Mouse (Mus musculus) embryonic facial prominence, embryonic 13.5 days (tissue): Measurements from ENCODE around the gene Sidt1. TPM values are rescaled to one million over a fixed set of nuclear protein-coding genes. Genes with fewer than 3 reads are reported as not detected.
A peak's percentile ranks its signal among the peaks of the same experiment; 100 is the strongest.

Experiments used
- ATAC-seq: fragments of 200-750 bp; cut with Nextera tagmentation; 2 replicates; pipeline ENCODE4 v1.8.0; 2017; ENCODE audit warnings: low read depth; ENCODE audit not compliant: insufficient number of reproducible peaks, insufficient read depth, low FRiP score, low TSS enrichment
- H3K27ac ChIP-seq: fragments of 300-500 bp; sonication (generic); 2 replicates; pipeline ENCODE4 v1.5.1; 2015; ENCODE audit warnings: moderate library complexity, mild to moderate bottlenecking, inconsistent platforms
- H3K27me3 ChIP-seq: fragments of 300-500 bp; sonication (generic); 2 replicates; pipeline ENCODE4 v1.6.1; 2015; ENCODE audit warnings: mild to moderate bottlenecking, inconsistent platforms
- H3K36me3 ChIP-seq: fragments of 300-500 bp; sonication (generic); 2 replicates; pipeline ENCODE4 v1.6.1; 2015; ENCODE audit warnings: mild to moderate bottlenecking, inconsistent platforms
- H3K4me1 ChIP-seq: fragments of 300-500 bp; sonication (generic); 2 replicates; pipeline ENCODE4 v1.6.1; 2015; ENCODE audit warnings: inconsistent platforms
- H3K4me2 ChIP-seq: fragments of 300-500 bp; sonication (generic); 2 replicates; pipeline ENCODE4 v1.6.1; 2015; ENCODE audit warnings: moderate library complexity, mild to moderate bottlenecking, inconsistent platforms
- H3K4me3 ChIP-seq: fragments of 300-500 bp; sonication (generic); 2 replicates; pipeline ENCODE4 v1.5.1; 2015; ENCODE audit warnings: mild to moderate bottlenecking, inconsistent platforms
- H3K9ac ChIP-seq: fragments of 300-500 bp; sonication (generic); 2 replicates; pipeline ENCODE4 v1.6.1; 2015; ENCODE audit warnings: mild to moderate bottlenecking, inconsistent platforms
- H3K9me3 ChIP-seq: fragments of 300-500 bp; sonication (generic); 2 replicates; pipeline ENCODE4 v1.6.1; 2016; ENCODE audit warnings: inconsistent platforms
- WGBS: fragments of 180-500 bp; shearing (Covaris S2); methylation state at CpG from one replicate; pipeline ENCODE4 v1.1.7; 2015; ENCODE audit warnings: mixed read lengths; 5-methylcytosine and 5-hydroxymethylcytosine counted together
- polyA plus RNA-seq: library from polyadenylated mRNA; unstranded; fragments of >200 nt; fragmentation: Nextera tagmentation; extraction: Ambion mirVana; gene quantifications from 2 replicates; pipeline ENCODE4 v1.2.1, GENCODE M21; 2015

Sidt1 gene
- polyA plus RNA-seq, 1 experiment from 2014 or later = 0.53 TPM

DNA sequence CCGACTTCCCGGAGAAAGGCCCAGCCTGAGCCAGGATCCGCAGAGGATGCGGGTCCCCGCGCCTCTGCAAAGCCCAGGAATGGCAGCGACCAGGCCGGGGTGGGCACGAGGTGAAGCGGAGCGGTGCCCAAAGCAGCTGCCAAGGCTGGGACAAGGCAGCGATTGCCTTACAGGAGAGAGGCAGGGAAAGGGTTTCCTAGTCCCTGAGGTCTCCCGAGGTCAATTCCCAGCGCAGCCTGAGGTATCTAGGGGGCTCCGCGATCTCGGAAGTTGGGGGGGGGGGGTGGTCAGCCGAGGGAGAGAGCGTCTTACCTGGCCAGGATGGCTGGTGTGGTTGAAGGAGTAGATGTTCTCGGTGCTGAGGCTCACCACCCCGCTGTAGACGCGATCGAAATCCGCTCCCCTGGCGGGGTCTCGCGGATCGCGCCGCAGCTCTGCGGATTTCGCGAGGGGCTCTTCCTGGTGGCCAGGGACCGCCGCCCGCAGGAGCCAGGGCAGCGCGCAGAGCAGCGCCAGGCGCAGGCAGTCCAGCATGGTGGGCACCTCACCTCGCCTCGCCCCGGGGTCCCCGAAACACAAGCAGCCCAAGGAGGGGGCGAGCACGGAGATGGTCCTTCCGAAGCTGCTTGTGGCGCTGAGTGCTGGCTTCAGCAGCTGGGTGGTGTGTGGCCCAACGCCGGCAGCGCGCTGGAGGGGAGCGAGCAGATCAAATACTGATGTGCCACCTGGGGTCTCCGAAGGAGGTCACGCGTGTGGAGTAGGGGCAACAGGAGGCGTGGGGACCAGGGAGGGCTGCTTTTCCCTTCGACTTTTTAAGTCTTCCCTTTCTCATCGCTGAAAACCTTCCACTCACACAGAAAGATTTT is 768 bp downstream of the Sidt1 start:
- WGBS = under 1% methylated on average over 60 of the region's 60 CpGs
- H3K4me3 ChIP-seq = peak overlapping the region; percentile 60
- 0 out of 2 replicates have a peak, but pooled peaks have one; percentile 20 for ATAC-seq
- H3K9ac ChIP-seq = peak overlapping the region; percentile 77
- no peaks in the 10 kb centered on the region for H3K36me3 ChIP-seq
- peak overlapping the region; percentile 100 for H3K4me2 ChIP-seq
- no peak overlapping the region for H3K27ac ChIP-seq
- peaks cover 17% of the 10 kb centered on the region for H3K4me1 ChIP-seq
- H3K27me3 ChIP-seq = peaks cover 38% of the 10 kb centered on the region
- no peaks in the 10 kb centered on the region for H3K9me3 ChIP-seq

DNA sequence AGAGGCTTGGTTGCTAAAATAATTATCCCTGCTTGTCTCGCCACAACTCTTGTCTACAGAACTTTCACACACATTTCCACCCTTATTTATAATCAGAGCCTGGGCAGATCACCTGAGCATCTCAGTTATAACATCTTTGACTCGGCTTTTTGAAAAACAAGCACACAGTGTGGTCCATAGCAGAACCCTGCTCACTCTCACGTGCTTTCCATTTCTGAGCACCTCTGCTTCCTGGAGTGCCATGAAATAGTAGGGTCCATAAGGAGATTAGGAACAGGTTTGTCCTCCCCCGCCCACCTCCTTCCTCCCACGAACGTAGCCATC is 1.4 kb downstream of the Sidt1 start:
- no peaks in the 10 kb centered on the region for H3K36me3 ChIP-seq
- no peak overlapping the region for H3K27ac ChIP-seq
- peak overlapping the region; percentile 60 for H3K4me3 ChIP-seq
- peaks cover 38% of the 10 kb centered on the region for H3K27me3 ChIP-seq
- H3K9me3 ChIP-seq = no peaks in the 10 kb centered on the region
- WGBS = 8% methylated on average over 6 of the region's 6 CpGs
- peak overlapping the region; percentile 77 for H3K9ac ChIP-seq
- peak overlapping the region; percentile 100 for H3K4me2 ChIP-seq
- peaks cover 17% of the 10 kb centered on the region for H3K4me1 ChIP-seq
- no peak for ATAC-seq

DNA sequence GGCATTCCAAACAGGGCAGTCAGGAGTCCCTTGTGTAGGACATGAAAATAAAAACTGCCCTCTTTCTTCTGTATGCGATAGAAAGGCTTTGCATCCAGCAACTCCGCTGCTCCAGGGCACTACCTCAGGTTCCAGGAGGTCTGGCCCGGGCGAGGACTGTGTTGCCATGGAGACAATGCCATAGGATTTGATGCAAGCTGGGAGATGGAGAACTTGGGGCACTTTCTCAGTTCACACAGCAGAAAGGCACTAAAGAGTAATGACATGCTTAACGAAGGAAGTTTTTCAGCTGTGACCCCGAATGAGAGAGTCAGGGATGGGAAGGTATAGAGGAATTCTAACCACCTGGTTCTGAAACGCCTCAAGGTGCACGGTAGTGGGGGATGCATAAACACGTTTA is 1.8 kb downstream of the Sidt1 start:
- H3K4me1 ChIP-seq = peaks cover 17% of the 10 kb centered on the region
- H3K27me3 ChIP-seq = peaks cover 38% of the 10 kb centered on the region
- 17% methylated on average over 9 of the region's 9 CpGs for WGBS

DNA sequence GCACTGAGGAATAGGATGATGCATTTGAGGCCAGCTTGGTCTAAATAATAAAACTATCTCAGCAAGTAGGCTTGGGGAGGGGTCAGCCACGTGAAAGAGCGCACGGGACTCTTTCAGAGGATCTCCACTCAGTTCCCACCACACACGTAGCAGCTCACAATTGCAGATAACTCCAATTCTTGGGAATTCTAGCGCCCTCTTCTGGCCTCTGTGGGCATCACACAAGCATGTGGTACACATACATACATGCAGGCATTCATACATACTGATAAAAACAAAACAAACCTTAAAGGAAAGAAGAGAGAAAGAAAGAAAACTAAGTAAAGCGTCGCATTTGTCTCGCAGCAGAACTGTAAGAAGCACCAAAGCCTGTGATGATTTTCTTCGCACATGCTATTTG is 2.3 kb downstream of the Sidt1 start:
- no peak overlapping the region for H3K4me2 ChIP-seq
- ATAC-seq = no peak
- no peak overlapping the region for H3K4me3 ChIP-seq
- no peaks in the 10 kb centered on the region for H3K36me3 ChIP-seq
- H3K9me3 ChIP-seq = no peaks in the 10 kb centered on the region
- no peak overlapping the region for H3K27ac ChIP-seq
- peaks cover 17% of the 10 kb centered on the region for H3K4me1 ChIP-seq
- WGBS = 78% methylated on average over 9 of the region's 9 CpGs
- peaks cover 38% of the 10 kb centered on the region for H3K27me3 ChIP-seq
- no peak overlapping the region for H3K9ac ChIP-seq

More for the DNA sequence above, 1.8 kb downstream of the Sidt1 start:
- Histone ChIP-seq H3K27ac (no peak overlapping the region), H3K9me3 (no peaks in the 10 kb centered on the region), H3K36me3 (no peaks in the 10 kb centered on the region), H3K4me3 (no peak overlapping the region), H3K4me2 (peak overlapping the region; percentile 100; the same call in 1 of the 2 replicates), H3K9ac (no peak overlapping the region)
- ATAC-seq = no peak

DNA sequence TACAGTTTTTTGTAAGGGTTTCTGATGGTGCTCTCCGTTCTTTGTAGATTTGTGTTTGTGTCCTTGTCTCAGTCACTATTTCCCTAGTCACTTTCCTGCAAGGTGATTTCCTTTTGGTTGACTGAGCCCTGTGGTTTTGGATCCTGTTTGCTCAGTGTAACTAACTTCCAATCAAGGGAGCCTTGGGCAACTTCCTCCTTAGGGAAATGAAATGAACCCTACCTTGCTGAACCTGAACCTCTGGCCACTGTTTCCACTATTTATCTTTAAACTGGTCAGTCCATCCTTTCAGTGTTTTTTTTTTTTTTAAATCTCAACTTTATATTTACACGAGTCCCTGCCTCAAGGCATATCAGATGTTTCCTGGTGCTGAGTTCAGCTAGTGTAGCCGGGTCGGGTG is 4.4 kb downstream of the Sidt1 start:
- no peak overlapping the region for H3K9ac ChIP-seq
- 33% methylated on average over 4 of the region's 4 CpGs for WGBS
- no peaks in the 10 kb centered on the region for H3K9me3 ChIP-seq
- H3K4me3 ChIP-seq = no peak overlapping the region
- peaks cover 34% of the 10 kb centered on the region for H3K27me3 ChIP-seq
- H3K27ac ChIP-seq = no peak overlapping the region
- H3K4me1 ChIP-seq = peaks cover 17% of the 10 kb centered on the region
- no peaks in the 10 kb centered on the region for H3K36me3 ChIP-seq
- ATAC-seq = no peak
- H3K4me2 ChIP-seq = no peak overlapping the region

DNA sequence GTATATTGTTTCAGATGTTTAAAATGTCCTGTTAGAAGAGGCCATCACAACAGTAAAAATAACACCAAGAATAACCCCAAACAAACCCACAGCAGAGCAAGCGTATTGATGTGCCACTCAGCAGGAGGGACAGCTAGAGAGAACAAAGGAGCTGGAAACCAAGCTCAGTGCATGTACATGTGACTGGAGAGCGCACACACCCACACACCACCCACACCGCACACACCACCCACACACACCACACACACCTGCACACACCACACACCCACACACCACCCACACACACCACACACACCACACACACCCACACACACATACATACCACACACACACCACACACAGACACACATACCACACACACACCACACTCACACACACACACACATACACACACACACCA is 12.8 kb downstream of the Sidt1 start:
- ATAC-seq = no peak
- WGBS = 80% methylated on average over 3 of the region's 3 CpGs
- Histone ChIP-seq H3K9ac (no peak overlapping the region), H3K4me2 (no peak overlapping the region), H3K9me3 (no peaks in the 10 kb centered on the region), H3K27ac (no peak overlapping the region), H3K4me1 (no peaks in the 10 kb centered on the region), H3K36me3 (no peaks in the 10 kb centered on the region), H3K4me3 (no peak overlapping the region), H3K27me3 (no peaks in the 10 kb centered on the region)

DNA sequence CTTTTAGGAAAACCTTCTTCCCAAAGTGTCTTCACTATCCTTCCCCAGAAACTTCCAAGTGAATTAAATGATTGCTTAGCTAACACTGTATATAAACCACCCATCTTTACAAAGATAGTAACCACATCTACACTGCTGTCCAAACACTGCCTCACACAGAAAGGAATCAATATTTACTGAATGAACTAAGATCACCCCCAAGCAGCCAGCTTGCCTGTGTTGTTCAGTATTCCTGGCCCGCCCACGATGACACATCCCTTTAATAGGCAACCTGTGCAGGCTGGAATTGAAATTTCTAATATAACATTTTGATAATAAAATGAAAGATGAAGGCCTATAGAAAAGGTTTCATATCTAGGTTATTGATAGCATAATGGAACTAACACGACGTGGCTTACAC is 16.6 kb downstream of the Sidt1 start:
- no peaks in the 10 kb centered on the region for H3K9me3 ChIP-seq
- no peak overlapping the region for H3K4me2 ChIP-seq
- 90% methylated on average over 4 of the region's 4 CpGs for WGBS
- H3K9ac ChIP-seq = no peak overlapping the region
- H3K36me3 ChIP-seq = no peaks in the 10 kb centered on the region
- H3K4me1 ChIP-seq = no peaks in the 10 kb centered on the region
- H3K4me3 ChIP-seq = no peak overlapping the region
- no peak overlapping the region for H3K27ac ChIP-seq
- ATAC-seq = no peak
- H3K27me3 ChIP-seq = no peaks in the 10 kb centered on the region

DNA sequence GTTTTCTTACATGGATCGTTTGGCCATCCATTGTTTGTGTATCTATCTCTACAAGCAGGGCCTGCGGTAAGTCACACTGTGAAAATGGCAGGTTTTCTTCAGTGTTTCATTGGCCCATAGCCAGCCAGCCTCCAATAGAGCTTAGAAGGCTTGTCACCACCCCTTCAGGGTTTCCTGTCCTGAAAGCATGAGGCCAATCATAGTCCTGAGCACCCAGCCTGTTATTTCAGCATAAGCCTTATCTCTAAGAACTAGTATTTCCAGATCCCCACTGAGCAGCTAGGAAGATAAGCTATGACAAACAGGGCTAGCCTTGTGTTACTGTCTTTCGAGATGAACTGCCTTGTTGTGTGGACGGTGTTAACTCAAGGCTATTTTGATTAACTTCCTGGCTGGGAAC is 19.6 kb downstream of the Sidt1 start:
- no peak overlapping the region for H3K4me3 ChIP-seq
- 80% methylated on average over 4 of the region's 4 CpGs for WGBS
- H3K36me3 ChIP-seq = no peaks in the 10 kb centered on the region
- no peak overlapping the region for H3K27ac ChIP-seq
- no peak for ATAC-seq
- H3K27me3 ChIP-seq = no peaks in the 10 kb centered on the region
- no peak overlapping the region for H3K9ac ChIP-seq
- H3K4me1 ChIP-seq = no peaks in the 10 kb centered on the region
- H3K4me2 ChIP-seq = no peak overlapping the region
- no peaks in the 10 kb centered on the region for H3K9me3 ChIP-seq

DNA sequence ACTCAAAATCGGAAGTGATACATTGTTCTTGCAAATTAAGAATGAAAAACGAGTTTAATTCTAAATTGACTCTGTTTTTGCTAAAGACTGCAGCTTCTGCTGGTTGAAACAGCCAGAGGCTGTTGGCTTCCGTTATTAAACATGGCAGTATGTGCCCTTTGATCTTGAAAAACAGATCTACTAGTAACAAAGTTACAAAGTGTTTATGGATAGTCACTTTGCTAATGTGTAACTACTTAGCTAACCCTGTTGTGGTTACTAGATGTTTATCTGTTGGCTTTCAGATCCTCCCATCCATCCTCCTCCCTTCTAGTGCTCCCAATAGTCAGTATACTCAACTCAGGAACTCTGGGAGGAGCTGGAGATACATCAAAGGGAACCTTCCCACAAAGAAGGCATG is 27.4 kb downstream of the Sidt1 start:
- no peak overlapping the region for H3K27ac ChIP-seq
- H3K9ac ChIP-seq = no peak overlapping the region
- no peak overlapping the region for H3K4me3 ChIP-seq
- H3K9me3 ChIP-seq = no peaks in the 10 kb centered on the region
- H3K27me3 ChIP-seq = no peaks in the 10 kb centered on the region
- H3K4me2 ChIP-seq = no peak overlapping the region
- WGBS = 43% methylated on average over 3 of the region's 3 CpGs
- no peaks in the 10 kb centered on the region for H3K4me1 ChIP-seq
- ATAC-seq = no peak
- no peaks in the 10 kb centered on the region for H3K36me3 ChIP-seq

DNA sequence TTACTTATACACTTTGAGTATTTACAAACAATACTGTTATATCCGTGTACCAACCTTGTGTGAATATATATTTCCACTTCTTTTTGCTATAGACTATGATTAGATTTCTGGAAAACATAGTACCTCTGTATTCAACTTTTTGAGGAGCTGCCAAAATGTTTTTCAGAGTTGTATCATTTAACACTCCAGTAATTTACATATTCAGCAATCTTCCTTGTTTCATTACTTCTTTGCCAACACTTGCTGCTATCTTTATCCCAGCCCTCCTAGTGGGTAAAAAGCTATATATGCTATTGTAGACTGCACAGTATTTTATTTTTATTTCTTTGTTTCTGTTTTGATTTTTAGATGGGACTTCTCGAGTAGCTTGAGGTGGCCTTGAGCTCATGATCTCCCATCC is 29.2 kb downstream of the Sidt1 start:
- no peaks in the 10 kb centered on the region for H3K36me3 ChIP-seq
- H3K4me2 ChIP-seq = no peak overlapping the region
- ATAC-seq = no peak
- H3K4me3 ChIP-seq = no peak overlapping the region
- H3K9me3 ChIP-seq = peaks cover 3% of the 10 kb centered on the region; the same call in 1 of the 2 replicates
- H3K27ac ChIP-seq = no peak overlapping the region
- no peaks in the 10 kb centered on the region for H3K27me3 ChIP-seq
- no peak overlapping the region for H3K9ac ChIP-seq
- WGBS = 73% methylated on average over 2 of the region's 2 CpGs
- H3K4me1 ChIP-seq = no peaks in the 10 kb centered on the region

DNA sequence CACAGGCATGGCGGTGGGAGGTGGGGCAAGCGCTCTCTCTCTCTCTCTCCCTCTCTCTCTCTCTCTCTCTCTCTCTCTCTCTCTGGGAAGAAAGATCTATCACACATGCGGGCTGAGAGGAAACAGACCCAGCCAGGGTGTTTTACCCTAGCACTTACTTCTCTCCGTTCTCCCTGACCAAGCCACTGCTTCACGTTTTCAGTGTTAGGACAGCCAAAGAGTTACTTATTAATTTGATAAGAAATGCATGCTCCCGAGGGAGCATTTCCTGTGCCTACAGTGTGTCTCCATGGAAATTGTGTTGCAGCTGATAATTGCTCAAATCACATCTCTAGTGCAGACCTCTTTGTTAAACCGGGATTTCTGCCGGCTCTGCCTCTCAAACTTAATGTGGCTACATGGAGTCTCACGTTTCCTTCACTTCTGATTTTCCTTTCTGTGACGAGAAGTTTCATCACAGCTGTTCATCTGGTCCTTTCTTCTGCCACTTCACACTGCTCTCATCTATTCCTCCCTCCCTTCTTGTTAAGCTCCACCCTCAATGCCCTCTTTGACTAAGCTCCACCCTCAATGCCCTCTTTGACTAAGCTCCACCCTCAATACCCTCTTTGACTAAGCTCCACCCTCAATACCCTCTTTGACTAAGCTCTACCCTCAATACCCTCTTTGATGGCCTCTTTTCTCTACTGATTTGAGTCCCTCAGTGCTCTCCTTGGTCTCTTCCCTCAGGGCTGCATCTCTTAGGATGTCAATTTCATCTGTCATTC is 30.7 kb downstream of the Sidt1 start:
- Histone ChIP-seq H3K4me3 (no peak overlapping the region), H3K4me1 (no peaks in the 10 kb centered on the region), H3K4me2 (no peak overlapping the region), H3K36me3 (no peaks in the 10 kb centered on the region), H3K27me3 (no peaks in the 10 kb centered on the region), H3K27ac (no peak overlapping the region), H3K9me3 (peaks cover 3% of the 10 kb centered on the region; the same call in 1 of the 2 replicates), H3K9ac (no peak overlapping the region)
- ATAC-seq = no peak
- WGBS = 47% methylated on average over 10 of the region's 10 CpGs
